Mouse (Mus musculus) cerebellum, adult 2 months (tissue): ENCODE measurements around the gene Slc4a4. TPM values are rescaled to one million over a fixed set of nuclear protein-coding genes. Genes with fewer than 3 reads are reported as not detected.
A peak's percentile ranks its signal among the peaks of the same experiment; 100 is the strongest.

Source experiments
- DNase-seq, 2 experiments: peaks; one replicate each; pipeline ENCODE4 v3.0.0; 2021
- H3K27ac ChIP-seq: fragments of 200-500 bp; 2 replicates; pipeline ENCODE4 v1.5.1; 2012; ENCODE audit warnings: low read length, control low read depth, inconsistent platforms; ENCODE audit not compliant: insufficient read depth
- H3K27me3 ChIP-seq: fragments of 200-500 bp; 2 replicates; pipeline ENCODE4 v1.6.1; 2012; ENCODE audit warnings: inconsistent platforms, mild to moderate bottlenecking, low read length, moderate library complexity; ENCODE audit not compliant: control insufficient read depth, insufficient read depth
- H3K4me1 ChIP-seq: fragments of 200-500 bp; 2 replicates; pipeline ENCODE4 v1.6.1; 2011; ENCODE audit warnings: low read length; ENCODE audit not compliant: control insufficient read depth, insufficient read depth
- H3K4me3 ChIP-seq: fragments of 200-500 bp; replicated peaks from 2 replicates; pipeline ENCODE3; 2011; ENCODE audit warnings: mild to moderate bottlenecking, low read depth, low read length, control low read depth; ENCODE audit not compliant: insufficient read depth
- CTCF ChIP-seq: fragments of 200-500 bp; IDR thresholded peaks from 2 replicates; pipeline ENCODE4 v1.5.1; 2011; ENCODE audit warnings: low read depth, mild to moderate bottlenecking, control low read depth, low read length, moderate library complexity, borderline replicate concordance; ENCODE audit not compliant: insufficient read depth
- POLR2A ChIP-seq: fragments of 200-500 bp; IDR thresholded peaks from 2 replicates; pipeline ENCODE4 v1.6.1; 2011; ENCODE audit warnings: low read length, control low read depth, borderline replicate concordance; ENCODE audit not compliant: insufficient read depth
- WGBS: fragments of 180-500 bp; shearing (Covaris S2); methylation state at CpG from one replicate; pipeline ENCODE4 v1.1.7; 2018; 5-methylcytosine and 5-hydroxymethylcytosine counted together
- polyA plus RNA-seq: library from polyadenylated mRNA; depleted of rRNA; stranded (reverse); fragments of >200 nt; gene quantifications from 2 replicates; pipeline ENCODE4 v1.2.3, GENCODE M21; 2012

The Slc4a4 gene
- polyA plus RNA-seq, 1 experiment: 118 TPM

DNA sequence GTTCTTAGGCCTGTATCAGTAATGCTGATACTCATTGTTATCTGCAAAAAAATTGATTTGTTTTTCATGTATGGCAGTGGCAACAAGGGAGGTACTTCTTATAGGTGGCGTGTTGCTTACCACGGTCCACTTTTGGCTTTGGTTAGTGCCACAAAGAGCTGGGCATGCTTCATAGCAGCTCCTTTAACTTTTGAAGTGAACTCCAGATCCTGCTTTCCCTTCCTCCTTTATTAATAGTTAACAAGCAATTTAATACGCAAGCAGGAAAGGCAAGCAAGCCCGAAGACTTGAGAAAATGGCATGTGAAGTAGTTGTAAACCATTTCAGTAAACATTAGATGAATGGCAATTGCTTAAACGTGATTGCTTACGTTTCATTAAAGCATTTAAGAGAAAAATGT is 113.2 kb downstream of the Slc4a4 start:
- no peak for DNase-seq
- H3K27ac ChIP-seq: no peak overlapping the region
- H3K4me1 ChIP-seq: peaks cover under 1% of the 10 kb centered on the region; the same call in 1 of the 2 replicates
- 93% methylated on average over 6 of the region's 6 CpGs for WGBS
- H3K27me3 ChIP-seq: no peaks in the 10 kb centered on the region
- no peak for TF ChIP-seq CTCF
- no peak for TF ChIP-seq POLR2A
- no peak overlapping the region for H3K4me3 ChIP-seq

DNA sequence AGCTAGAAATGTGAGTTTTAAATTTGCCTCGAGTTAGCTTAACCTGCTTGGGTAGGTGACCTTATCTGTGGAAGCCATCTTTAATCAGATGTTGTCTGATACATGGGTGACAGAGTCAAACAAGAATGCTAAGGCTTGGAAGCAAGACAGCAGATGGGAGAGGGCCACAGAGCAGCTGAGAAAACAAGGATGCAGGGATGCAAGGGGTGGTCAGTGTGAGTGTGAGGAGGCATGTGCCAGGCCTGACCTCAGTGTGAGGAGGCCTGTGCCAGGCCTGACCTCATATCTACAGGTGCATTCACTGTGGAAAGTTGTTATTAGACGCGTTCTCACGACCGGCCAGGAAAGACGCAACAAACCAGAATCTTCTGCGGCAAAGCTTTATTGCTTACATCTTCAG is 114.0 kb downstream of the Slc4a4 start:
- Histone ChIP-seq H3K4me3 (no peak overlapping the region), H3K27ac (no peak overlapping the region), H3K4me1 (no peaks in the 10 kb centered on the region), H3K27me3 (no peaks in the 10 kb centered on the region)
- DNase-seq: no peak
- 77% methylated on average over 7 of the region's 7 CpGs for WGBS
- TF ChIP-seq CTCF (no peak), POLR2A (no peak)

DNA sequence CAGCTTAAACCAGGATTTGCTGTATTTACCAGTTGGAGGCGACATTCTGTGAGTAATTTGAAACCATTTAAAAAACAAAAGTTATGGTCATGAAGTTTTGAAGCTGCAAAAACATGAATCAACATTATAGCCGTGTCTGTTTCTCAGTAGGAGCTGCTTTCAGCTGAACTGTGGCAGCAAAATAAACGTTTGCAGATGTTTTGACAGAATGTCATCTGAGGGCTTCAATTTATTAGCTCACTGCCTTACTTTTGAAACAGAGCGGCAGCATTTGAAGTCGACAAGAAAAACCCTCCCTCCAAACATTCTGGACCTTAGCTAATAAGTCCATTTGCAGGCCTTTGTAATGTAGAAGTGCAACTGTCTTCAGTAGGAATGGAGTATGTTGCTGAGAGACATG is 123.5 kb downstream of the Slc4a4 start:
- H3K4me1 ChIP-seq: no peaks in the 10 kb centered on the region
- DNase-seq: no peak
- H3K4me3 ChIP-seq: no peak overlapping the region
- H3K27ac ChIP-seq: no peak overlapping the region
- 61% methylated on average over 5 of the region's 5 CpGs for WGBS
- no peak for TF ChIP-seq POLR2A
- TF ChIP-seq CTCF: no peak
- no peaks in the 10 kb centered on the region for H3K27me3 ChIP-seq

DNA sequence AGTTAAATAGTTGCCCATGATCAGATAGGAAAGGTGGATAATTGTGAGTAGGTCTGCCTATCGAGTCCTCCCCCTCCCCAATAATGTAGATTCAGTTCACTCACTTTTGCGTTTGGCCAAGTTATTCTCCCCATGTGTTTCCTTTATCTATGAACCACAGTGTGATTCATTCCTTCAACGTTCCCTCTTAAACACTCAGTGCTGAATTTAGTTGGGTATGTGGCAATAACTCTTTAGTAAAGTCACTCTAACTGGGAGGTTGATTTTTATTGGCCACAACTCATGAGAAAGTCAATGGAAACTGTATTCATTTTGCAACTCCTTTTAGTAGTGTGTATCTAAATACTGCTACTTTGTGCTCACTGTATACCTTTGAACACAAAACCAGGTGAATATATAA is 125.8 kb downstream of the Slc4a4 start:
- no peak overlapping the region for H3K27ac ChIP-seq
- TF ChIP-seq POLR2A: no peak
- TF ChIP-seq CTCF: no peak
- H3K27me3 ChIP-seq: no peaks in the 10 kb centered on the region
- peaks cover 4% of the 10 kb centered on the region for H3K4me1 ChIP-seq
- WGBS: 91% methylated on average over 3 of the region's 3 CpGs
- no peak for DNase-seq
- H3K4me3 ChIP-seq: no peak overlapping the region

DNA sequence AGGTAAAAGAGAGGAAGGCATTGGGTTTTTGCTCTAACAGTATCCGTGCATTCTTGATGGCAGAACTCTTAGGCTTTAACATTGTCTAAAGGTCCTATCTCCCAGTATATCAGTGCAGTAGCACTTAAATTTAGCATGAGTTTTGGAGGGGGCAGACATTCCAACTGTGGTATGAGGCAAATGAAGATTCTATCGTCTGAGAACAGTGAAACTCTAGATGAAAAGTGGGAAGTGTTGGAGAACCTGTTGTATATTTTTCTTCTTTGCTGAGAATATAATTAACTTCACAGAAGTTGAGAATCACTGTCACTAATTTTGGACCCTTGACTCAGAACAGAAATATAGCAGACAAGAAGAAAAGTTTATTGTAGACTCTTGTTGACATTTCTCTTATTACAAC is 128.2 kb downstream of the Slc4a4 start:
- H3K4me3 ChIP-seq: no peak overlapping the region
- DNase-seq: no peak
- H3K4me1 ChIP-seq: peaks cover 4% of the 10 kb centered on the region
- WGBS: 72% methylated on average over 2 of the region's 2 CpGs
- no peaks in the 10 kb centered on the region for H3K27me3 ChIP-seq
- TF ChIP-seq CTCF (no peak), POLR2A (no peak)
- no peak overlapping the region for H3K27ac ChIP-seq

DNA sequence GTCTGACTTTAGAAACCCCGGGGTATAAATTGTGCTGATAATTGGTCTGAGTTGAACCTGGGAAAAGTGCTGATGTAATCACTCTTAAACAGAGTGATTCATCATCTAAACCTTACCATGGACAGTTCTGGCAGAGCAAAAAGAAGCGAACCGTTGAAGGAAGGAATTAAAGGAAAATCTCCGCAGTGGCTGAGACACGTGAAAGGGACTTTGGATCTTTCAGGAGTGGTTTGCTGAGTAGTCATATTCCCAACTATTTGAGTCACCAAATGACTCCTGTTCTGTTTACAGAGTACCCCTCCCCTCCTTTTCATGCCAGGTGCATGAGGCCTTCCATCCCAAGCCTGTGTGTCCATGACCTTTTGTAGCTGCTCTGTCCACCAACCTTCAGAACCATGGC is 129.3 kb downstream of the Slc4a4 start:
- Histone ChIP-seq H3K27me3 (no peaks in the 10 kb centered on the region), H3K27ac (0 out of 2 replicates have a peak overlapping the region, but pooled peaks have one; percentile 31), H3K4me3 (no peak overlapping the region), H3K4me1 (peaks cover 4% of the 10 kb centered on the region)
- no peak for DNase-seq
- no peak for TF ChIP-seq POLR2A
- no peak for TF ChIP-seq CTCF
- WGBS: 48% methylated on average over 5 of the region's 5 CpGs

DNA sequence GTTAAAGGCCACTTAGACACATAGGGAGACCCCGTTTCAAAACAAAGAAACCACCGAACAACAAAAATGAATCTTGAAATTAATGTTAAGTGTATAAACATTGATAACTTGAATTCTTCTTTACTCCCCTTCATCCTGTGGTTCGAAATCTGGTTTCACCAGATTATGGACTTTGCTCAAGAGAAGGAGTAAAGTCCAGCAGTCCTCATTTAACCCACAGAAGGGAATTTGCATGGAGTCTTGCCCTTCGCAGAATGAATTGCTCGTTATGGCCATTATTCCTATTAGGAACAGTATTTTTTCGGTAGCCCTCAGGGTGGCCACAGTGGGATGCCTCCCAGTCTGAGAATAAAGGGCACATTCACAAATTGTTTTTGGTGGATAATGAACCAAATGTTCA is 131.9 kb downstream of the Slc4a4 start:
- TF ChIP-seq POLR2A (no peak), CTCF (no peak)
- Histone ChIP-seq H3K27ac (no peak overlapping the region), H3K4me1 (peaks cover 13% of the 10 kb centered on the region), H3K27me3 (no peaks in the 10 kb centered on the region), H3K4me3 (no peak overlapping the region)
- no peak for DNase-seq
- 62% methylated on average over 6 of the region's 6 CpGs for WGBS

DNA sequence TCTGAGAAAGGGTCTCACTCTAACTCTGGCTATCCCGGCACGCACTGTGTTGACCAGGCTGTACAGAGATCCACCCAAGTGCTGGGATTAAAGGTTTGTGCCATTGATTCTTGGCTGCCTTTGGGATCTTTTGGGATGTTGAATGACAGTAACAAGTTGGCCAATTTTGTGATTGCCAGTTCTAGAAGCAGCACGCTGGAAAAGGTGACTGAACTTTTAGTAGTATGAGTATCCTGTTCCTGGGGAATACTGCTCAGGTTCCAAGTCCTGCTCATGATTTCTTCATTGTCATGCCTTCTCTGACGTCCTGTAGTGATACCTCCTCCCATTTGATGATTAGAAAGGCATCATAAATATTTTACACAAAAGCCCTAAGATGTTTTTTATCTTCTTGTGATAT is 137.8 kb downstream of the Slc4a4 start:
- Histone ChIP-seq H3K4me3 (no peak overlapping the region), H3K4me1 (peaks cover 10% of the 10 kb centered on the region), H3K27ac (no peak overlapping the region), H3K27me3 (no peaks in the 10 kb centered on the region)
- TF ChIP-seq CTCF: no peak
- no peak for TF ChIP-seq POLR2A
- DNase-seq: no peak
- 67% methylated on average over 4 of the region's 4 CpGs for WGBS
